Mouse (Mus musculus) lung, embryonic 15.5 days (tissue): Measurements from ENCODE around the gene Ifnk. TPM values are rescaled to one million over a fixed set of nuclear protein-coding genes. Genes with fewer than 3 reads are reported as not detected.
A peak's percentile ranks its signal among the peaks of the same experiment; 100 is the strongest.

ENCODE experiments used
- ATAC-seq: fragments of 200-750 bp; cut with Nextera tagmentation; 2 replicates; pipeline ENCODE4 v1.8.0; 2017; ENCODE audit warnings: moderate number of reproducible peaks, borderline replicate concordance; ENCODE audit not compliant: low FRiP score, low TSS enrichment; ENCODE audit errors: extremely low read depth
- H3K27ac ChIP-seq: fragments of 300-500 bp; sonication (generic); 2 replicates; pipeline ENCODE4 v1.5.1; 2015; ENCODE audit warnings: moderate library complexity, mild to moderate bottlenecking, inconsistent platforms
- H3K27me3 ChIP-seq: fragments of 300-500 bp; sonication (generic); 2 replicates; pipeline ENCODE4 v1.6.1; 2015; ENCODE audit warnings: inconsistent platforms
- H3K36me3 ChIP-seq: fragments of 300-500 bp; sonication (generic); 2 replicates; pipeline ENCODE4 v1.6.1; 2015; ENCODE audit warnings: inconsistent platforms
- H3K4me1 ChIP-seq: fragments of 300-500 bp; sonication (generic); 2 replicates; pipeline ENCODE4 v1.6.1; 2015; ENCODE audit warnings: inconsistent platforms
- H3K4me2 ChIP-seq: fragments of 300-500 bp; sonication (generic); 2 replicates; pipeline ENCODE4 v1.6.1; 2015; ENCODE audit warnings: inconsistent platforms, mild to moderate bottlenecking, moderate library complexity
- H3K4me3 ChIP-seq: fragments of 300-500 bp; sonication (generic); 2 replicates; pipeline ENCODE4 v1.5.1; 2015; ENCODE audit warnings: mild to moderate bottlenecking, inconsistent platforms
- H3K9ac ChIP-seq: fragments of 300-500 bp; sonication (generic); 2 replicates; pipeline ENCODE4 v1.6.1; 2015; ENCODE audit warnings: inconsistent platforms
- H3K9me3 ChIP-seq: fragments of 300-500 bp; sonication (generic); 2 replicates; pipeline ENCODE4 v1.6.1; 2016; ENCODE audit warnings: inconsistent platforms
- WGBS: fragments of 180-500 bp; shearing (Covaris S2); methylation state at CpG from one replicate; pipeline ENCODE4 v1.1.7; 2015; 5-methylcytosine and 5-hydroxymethylcytosine counted together
- polyA plus RNA-seq: library from polyadenylated mRNA; unstranded; fragments of >200 nt; fragmentation: Nextera tagmentation; extraction: Ambion mirVana; gene quantifications from 2 replicates; pipeline ENCODE4 v1.2.1, GENCODE M21; 2015

The Ifnk gene
- polyA plus RNA-seq = 0.25 and 0.34 TPM in 2 replicates

DNA sequence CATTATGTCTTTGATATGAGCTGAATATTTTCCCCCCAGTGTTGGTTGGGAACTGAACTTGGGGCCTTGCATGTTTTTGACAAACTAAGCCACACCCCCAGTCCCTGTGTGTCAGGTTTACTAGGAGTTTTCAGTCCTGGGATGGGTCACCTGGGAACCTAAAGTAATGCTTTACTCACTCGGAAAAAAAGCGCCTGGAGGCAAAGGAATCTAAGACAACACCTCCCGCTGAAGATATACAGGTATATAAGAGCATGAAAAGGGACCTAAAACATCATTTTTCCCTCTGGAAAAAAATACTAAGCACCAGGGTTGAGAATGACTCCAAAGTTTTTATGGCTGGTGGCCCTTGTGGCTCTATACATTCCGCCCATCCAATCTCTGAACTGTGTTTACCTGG is at the start of gene Ifnk:
Gene Ifnk (plus strand): TSS at position 301 of the 400 bp plus-strand sequence.
- WGBS = 82% methylated on average over 4 of the region's 4 CpGs
- Histone ChIP-seq H3K9ac (no peak within 1 kb of the TSS), H3K27me3 (no peaks in the 10 kb centered on the region; the same call in 1 of the 2 replicates), H3K27ac (no peak within 1 kb of the TSS), H3K4me3 (no peak within 1 kb of the TSS), H3K4me1 (peaks cover 11% of the 10 kb centered on the region), H3K4me2 (no peak within 1 kb of the TSS), H3K36me3 (no peaks in the 10 kb centered on the region), H3K9me3 (no peaks in the 10 kb centered on the region)
- no peak for ATAC-seq

DNA sequence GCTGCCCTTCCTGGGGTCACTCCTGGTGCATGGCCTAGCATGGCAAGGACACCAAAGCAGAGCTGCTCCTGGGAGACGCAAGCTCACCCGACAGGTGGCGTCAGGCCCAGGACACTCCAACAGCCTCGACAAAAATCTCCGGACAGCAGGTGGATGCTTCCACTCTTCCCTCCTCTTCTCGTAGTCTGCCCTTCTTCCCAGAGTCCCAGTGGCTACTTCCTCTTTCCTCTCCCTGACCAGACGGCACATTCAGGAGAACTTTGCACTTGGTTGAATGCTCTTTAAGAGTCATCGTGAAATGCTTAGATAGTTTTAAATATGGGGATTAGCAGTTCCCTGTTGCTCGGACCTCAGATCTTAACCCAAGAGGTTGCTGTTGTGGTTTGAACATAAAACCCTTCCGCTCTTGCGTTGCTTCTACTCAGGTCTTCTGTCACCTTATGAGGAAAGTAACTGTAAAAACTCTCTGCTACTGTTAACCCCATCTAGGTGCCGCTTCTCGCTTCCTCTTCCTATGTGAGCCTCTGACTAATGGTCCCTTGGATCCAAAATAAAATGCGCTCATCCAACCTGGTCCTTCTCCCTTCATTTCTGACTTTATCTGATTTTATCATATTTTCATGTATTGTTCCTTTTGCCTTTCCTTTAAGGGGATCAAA is 46.6 kb upstream of the Ifnk start:
- H3K9me3 ChIP-seq = no peaks in the 10 kb centered on the region
- WGBS = 79% methylated on average over 14 of the region's 14 CpGs
- no peak overlapping the region for H3K27ac ChIP-seq

DNA sequence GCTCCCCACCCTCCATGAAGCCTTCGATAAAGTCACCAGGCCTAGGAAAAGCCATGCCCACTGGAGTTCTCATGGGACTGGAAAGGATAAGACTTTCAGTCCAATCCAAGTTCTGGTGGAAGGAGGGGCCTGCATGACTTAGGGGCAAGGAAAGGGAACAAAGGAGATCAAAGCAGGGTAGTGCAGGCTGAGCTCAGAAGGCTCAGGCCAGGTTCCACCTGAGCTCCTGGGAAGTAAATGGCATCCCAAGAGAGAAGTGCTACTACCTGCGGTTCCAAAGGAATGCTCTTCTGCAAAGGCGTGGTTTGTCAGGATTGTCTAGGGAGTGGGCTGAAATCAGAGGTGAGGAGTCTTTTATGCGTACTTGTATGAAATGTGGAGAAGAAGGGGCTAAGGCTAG is 39.4 kb upstream of the Ifnk start:
- Histone ChIP-seq H3K9ac (no peak overlapping the region), H3K27me3 (no peaks in the 10 kb centered on the region), H3K4me3 (no peak overlapping the region), H3K4me2 (no peak overlapping the region), H3K36me3 (no peaks in the 10 kb centered on the region), H3K9me3 (no peaks in the 10 kb centered on the region), H3K4me1 (peaks cover 3% of the 10 kb centered on the region; the same call in 1 of the 2 replicates), H3K27ac (peak overlapping the region; percentile 8; the same call in 1 of the 2 replicates)
- ATAC-seq = peak; percentile 42; the same call in 1 of the 2 replicates
- 69% methylated on average over 4 of the region's 4 CpGs for WGBS

More for the DNA sequence above, 46.6 kb upstream of the Ifnk start:
- Histone ChIP-seq H3K4me2 (no peak overlapping the region), H3K27me3 (no peaks in the 10 kb centered on the region), H3K4me1 (peaks cover 4% of the 10 kb centered on the region), H3K9ac (no peak overlapping the region), H3K36me3 (no peaks in the 10 kb centered on the region), H3K4me3 (no peak overlapping the region)
- no peak for ATAC-seq

DNA sequence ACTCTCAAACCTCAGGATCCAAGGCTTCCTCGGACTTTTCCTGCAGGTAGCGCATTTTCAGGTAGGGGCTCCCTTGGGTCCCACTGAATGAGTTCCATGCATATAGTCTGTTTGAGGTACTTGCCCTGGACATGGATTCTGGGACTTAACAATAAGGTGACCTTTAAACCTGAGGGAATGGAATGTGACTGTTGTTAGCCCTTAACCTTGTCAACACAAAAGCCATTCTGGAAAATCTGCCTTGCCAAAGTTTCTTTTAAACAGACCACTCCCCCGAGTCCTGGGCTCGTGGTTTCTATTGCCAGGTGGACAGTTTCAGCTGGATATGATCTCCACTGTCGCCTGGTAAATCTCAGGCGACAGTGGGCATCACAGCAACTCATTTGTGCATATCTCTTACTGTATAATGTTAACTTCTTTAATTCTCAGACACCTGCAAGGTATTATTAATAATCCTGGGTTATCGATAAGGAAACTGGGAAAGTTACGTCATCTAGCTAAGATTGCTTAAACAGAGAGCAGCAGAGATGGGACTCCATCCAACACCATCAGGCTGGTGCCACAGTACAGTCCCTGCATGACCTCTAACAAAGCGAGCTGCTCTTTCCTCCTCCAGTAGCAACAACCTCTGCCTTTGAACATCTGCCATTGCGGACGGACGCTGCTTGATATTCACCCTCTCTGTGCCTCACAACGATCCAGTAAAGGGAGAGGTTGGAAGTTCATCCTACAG is 38.2 kb upstream of the Ifnk start:
- Histone ChIP-seq H3K4me3 (no peak overlapping the region), H3K36me3 (no peaks in the 10 kb centered on the region), H3K4me2 (no peak overlapping the region), H3K27ac (no peak overlapping the region), H3K9me3 (no peaks in the 10 kb centered on the region), H3K9ac (no peak overlapping the region), H3K27me3 (no peaks in the 10 kb centered on the region), H3K4me1 (peaks cover 3% of the 10 kb centered on the region; the same call in 1 of the 2 replicates)
- WGBS = 67% methylated on average over 13 of the region's 13 CpGs
- no peak for ATAC-seq

DNA sequence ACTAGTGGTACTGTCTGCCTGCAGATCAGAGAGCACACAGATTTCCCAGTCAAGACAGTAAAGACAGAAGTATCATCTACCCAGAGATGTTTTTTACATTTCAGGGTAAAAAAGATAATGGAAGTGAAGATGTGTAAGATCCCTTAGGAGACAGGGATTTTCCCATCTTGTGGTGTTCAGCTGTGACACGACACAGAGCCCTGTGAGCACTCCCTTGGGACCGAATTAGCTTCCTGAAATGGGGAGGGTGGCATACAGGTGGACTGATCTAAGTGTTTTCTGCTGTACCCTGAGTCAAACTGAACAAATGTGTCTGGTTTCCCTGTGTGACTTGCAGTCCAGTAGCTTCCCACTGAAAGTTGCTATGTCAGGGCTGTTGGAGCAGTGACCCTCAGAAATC is 36.9 kb upstream of the Ifnk start:
- no peaks in the 10 kb centered on the region for H3K36me3 ChIP-seq
- 70% methylated on average over 2 of the region's 2 CpGs for WGBS
- H3K9ac ChIP-seq = no peak overlapping the region
- H3K4me3 ChIP-seq = no peak overlapping the region
- H3K4me2 ChIP-seq = no peak overlapping the region
- H3K27ac ChIP-seq = no peak overlapping the region
- H3K9me3 ChIP-seq = no peaks in the 10 kb centered on the region
- no peak for ATAC-seq
- H3K4me1 ChIP-seq = peaks cover 3% of the 10 kb centered on the region; the same call in 1 of the 2 replicates
- H3K27me3 ChIP-seq = no peaks in the 10 kb centered on the region

DNA sequence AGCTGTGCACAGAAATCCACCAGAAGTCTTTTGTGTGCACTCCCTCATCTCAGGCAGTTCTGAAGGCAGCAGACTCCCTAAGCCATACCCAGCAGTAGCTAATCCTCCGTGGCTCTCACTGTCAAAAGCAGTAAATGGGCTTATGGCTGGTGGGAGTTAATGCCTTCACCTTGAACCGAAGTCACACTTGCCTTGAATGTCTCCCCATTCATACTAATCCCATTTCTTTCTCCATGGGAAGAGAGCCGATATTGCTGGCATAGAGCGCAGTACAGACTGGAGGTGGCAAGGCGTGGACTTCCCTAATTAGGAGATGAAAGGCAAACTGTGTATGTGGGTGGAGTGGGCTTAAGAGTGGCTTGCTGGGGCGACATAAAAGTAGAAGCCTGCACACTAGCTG is 35.9 kb upstream of the Ifnk start:
- Histone ChIP-seq H3K4me1 (peaks cover 3% of the 10 kb centered on the region; the same call in 1 of the 2 replicates), H3K9ac (no peak overlapping the region), H3K36me3 (no peaks in the 10 kb centered on the region), H3K27me3 (no peaks in the 10 kb centered on the region), H3K4me3 (no peak overlapping the region), H3K27ac (no peak overlapping the region), H3K4me2 (no peak overlapping the region), H3K9me3 (no peaks in the 10 kb centered on the region)
- 80% methylated on average over 6 of the region's 6 CpGs for WGBS
- no peak for ATAC-seq

DNA sequence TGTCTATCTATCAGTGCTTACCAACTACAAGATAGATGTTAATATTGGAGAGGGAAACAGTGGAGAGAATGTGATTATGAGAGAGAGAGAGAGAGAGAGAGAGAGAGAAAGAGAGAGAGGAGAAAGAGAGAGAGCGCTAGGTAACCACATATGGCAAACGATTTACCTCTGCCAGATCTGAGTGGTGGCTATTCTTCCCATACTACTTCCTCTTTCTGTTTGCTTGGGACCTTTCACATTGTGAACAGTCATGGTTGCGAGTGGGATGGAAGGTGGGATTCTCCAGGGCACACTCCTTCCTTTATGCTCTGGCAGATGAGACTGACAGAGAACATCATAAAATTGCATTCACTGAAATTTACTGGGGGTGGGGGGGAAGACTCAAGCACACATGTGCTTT is 34.7 kb upstream of the Ifnk start:
- Histone ChIP-seq H3K36me3 (no peaks in the 10 kb centered on the region), H3K9me3 (no peaks in the 10 kb centered on the region), H3K27ac (no peak overlapping the region), H3K27me3 (no peaks in the 10 kb centered on the region), H3K4me1 (peaks cover 3% of the 10 kb centered on the region; the same call in 1 of the 2 replicates), H3K9ac (no peak overlapping the region), H3K4me3 (no peak overlapping the region), H3K4me2 (no peak overlapping the region)
- WGBS = 83% methylated on average over 3 of the region's 3 CpGs
- no peak for ATAC-seq

DNA sequence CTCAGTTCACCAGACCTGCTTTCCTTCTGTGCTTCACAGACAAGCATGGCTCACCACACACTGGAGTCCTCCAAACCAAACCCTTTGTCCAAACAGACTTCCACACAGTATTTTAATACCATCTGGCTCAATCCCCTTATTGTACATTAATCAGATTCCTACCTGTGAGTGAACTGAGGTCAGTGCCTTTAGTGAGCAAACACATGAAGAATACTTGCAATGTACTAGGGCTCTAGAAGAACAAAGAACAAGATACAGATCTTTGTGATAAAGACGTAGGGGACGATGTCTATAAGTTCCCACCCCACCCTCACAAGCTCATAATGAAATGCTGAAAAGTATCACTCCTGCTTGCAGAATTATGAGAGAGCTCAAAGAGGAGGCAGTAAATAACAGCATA is 33.0 kb upstream of the Ifnk start:
- H3K27me3 ChIP-seq = no peaks in the 10 kb centered on the region
- H3K27ac ChIP-seq = no peak overlapping the region
- no peaks in the 10 kb centered on the region for H3K9me3 ChIP-seq
- ATAC-seq = no peak
- no peaks in the 10 kb centered on the region for H3K36me3 ChIP-seq
- no peak overlapping the region for H3K9ac ChIP-seq
- H3K4me1 ChIP-seq = 0 out of 2 replicates have a peak, but pooled peaks cover 4% of the 10 kb centered on the region
- H3K4me2 ChIP-seq = no peak overlapping the region
- 53% methylated on average over 2 of the region's 2 CpGs for WGBS
- no peak overlapping the region for H3K4me3 ChIP-seq

DNA sequence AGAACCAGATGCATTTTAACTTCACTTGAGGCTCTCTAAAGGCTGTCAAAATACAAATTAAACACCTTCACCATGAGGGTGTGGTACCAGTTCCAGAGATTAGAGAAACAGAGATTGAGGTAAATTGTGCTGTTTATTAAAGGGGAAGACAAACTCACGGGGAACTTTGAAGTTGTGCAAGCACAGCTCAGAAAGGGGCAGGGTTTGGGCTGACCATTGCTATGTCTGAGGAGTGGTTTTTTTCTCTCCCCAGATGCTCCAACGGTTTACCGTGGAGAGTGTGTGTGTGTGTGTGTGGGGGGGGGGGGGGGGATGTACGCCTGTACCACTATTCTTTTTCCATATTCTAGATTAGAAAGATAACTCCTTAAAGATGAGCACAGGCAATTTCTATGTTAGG is 31.7 kb upstream of the Ifnk start:
- peaks cover 11% of the 10 kb centered on the region for H3K4me1 ChIP-seq
- no peak overlapping the region for H3K27ac ChIP-seq
- ATAC-seq = no peak
- H3K9ac ChIP-seq = no peak overlapping the region
- H3K4me3 ChIP-seq = no peak overlapping the region
- H3K9me3 ChIP-seq = no peaks in the 10 kb centered on the region
- no peaks in the 10 kb centered on the region for H3K36me3 ChIP-seq
- WGBS = 29% methylated on average over 4 of the region's 4 CpGs
- H3K4me2 ChIP-seq = no peak overlapping the region
- H3K27me3 ChIP-seq = no peaks in the 10 kb centered on the region

DNA sequence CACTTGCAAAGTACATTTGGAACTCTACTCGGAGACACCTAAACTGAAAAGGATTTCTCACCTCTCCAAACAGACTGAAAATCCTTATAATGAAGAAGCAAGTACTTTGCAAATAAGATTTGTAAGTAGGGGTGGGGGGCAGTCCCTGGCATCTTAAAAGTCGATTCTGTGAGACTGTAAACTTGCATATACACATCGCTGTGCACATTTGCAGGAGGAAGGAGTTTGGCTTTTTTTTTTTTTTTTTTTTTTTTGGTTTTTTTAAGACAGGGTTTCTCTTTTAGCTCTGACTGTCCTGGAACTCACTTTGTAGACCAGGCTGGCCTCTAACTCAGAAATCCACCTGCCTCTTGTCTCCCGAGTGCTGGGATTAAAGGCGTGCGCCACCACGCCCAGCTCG is 31.3 kb upstream of the Ifnk start:
- no peaks in the 10 kb centered on the region for H3K27me3 ChIP-seq
- WGBS = 84% methylated on average over 8 of the region's 8 CpGs
- H3K4me3 ChIP-seq = no peak overlapping the region
- no peak overlapping the region for H3K4me2 ChIP-seq
- H3K27ac ChIP-seq = no peak overlapping the region
- ATAC-seq = no peak
- peaks cover 15% of the 10 kb centered on the region for H3K4me1 ChIP-seq
- no peaks in the 10 kb centered on the region for H3K36me3 ChIP-seq
- H3K9ac ChIP-seq = no peak overlapping the region
- no peaks in the 10 kb centered on the region for H3K9me3 ChIP-seq

DNA sequence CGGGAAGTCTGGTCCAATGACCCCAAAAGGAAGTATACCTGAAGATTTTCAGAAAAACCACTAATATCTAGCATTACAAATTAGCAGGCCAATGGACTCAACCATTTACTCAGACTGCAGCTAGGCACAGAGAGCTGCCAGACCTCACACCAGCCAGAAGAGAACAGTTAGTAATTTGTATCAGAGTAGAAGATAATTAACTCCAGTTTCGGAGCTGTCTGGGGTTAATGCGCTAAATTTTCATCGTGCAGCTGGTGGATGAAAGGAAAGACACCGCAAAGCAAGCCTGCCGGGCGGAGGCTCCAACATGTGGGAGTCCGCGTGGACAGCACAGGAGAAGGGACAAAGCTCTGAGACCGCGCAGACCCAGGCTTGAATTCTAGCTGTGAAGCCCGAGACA is 30.8 kb upstream of the Ifnk start:
- WGBS = 72% methylated on average over 12 of the region's 12 CpGs
- ATAC-seq = no peak

DNA sequence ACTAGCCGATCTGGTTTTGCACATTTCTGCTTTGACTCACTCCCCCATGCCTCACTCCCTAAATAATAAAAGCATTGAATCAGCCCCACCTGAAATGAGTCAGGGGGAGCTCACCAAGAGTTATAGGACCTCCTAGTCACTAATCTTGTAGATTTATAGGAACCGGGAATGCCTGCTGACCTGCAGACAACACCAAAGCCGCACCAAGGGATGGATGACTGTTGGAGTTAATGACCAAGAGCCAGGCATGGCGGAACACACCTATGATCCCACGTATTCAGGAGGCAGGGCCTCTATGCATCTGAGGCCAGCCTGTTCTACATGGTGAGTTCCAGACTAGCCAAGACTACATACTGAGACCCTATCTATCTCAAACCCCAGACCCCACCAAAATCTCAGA is 28.8 kb upstream of the Ifnk start:
- no peak for ATAC-seq
- H3K27me3 ChIP-seq = no peaks in the 10 kb centered on the region
- H3K4me1 ChIP-seq = peaks cover 16% of the 10 kb centered on the region
- H3K4me2 ChIP-seq = no peak overlapping the region
- H3K4me3 ChIP-seq = no peak overlapping the region
- no peaks in the 10 kb centered on the region for H3K9me3 ChIP-seq
- WGBS = 78% methylated on average over 5 of the region's 5 CpGs
- H3K27ac ChIP-seq = no peak overlapping the region
- no peak overlapping the region for H3K9ac ChIP-seq
- no peaks in the 10 kb centered on the region for H3K36me3 ChIP-seq

More for the DNA sequence above, 30.8 kb upstream of the Ifnk start:
- H3K4me2 ChIP-seq = no peak overlapping the region
- H3K27me3 ChIP-seq = no peaks in the 10 kb centered on the region
- no peaks in the 10 kb centered on the region for H3K36me3 ChIP-seq
- H3K4me1 ChIP-seq = peaks cover 16% of the 10 kb centered on the region
- H3K9ac ChIP-seq = no peak overlapping the region
- no peak overlapping the region for H3K4me3 ChIP-seq
- no peak overlapping the region for H3K27ac ChIP-seq
- H3K9me3 ChIP-seq = no peaks in the 10 kb centered on the region
